Mouse (Mus musculus): ENCODE measurements around the gene Tgfbr1. TPM values are rescaled to one million over a fixed set of nuclear protein-coding genes. Genes with fewer than 3 reads are reported as not detected.

The Tgfbr1 gene
- polyA plus RNA-seq, 1 experiment: 17.8 TPM

- TF ChIP-seq POLR2A (IDR thresholded peaks at IDR 0.05; ENCODE audit: control insufficient read depth, extremely low read depth, insufficient read depth, low read length, poor library complexity): no peak
- TF ChIP-seq CTCF (IDR thresholded peaks at IDR 0.05; ENCODE audit: borderline replicate concordance, control insufficient read depth, extremely low read depth, insufficient read depth, low read length, poor library complexity): no peak
- Histone ChIP-seq H3K36me3 (ENCODE audit: control insufficient read depth, insufficient read depth, low read length) (no peaks in the 10 kb centered on the region), H3K27ac (ENCODE audit: control insufficient read depth, insufficient read depth, low read length) (no peak overlapping the region), H3K4me3 (ENCODE audit: control insufficient read depth, insufficient read depth, low read length) (no peak overlapping the region), H3K4me1 (replicated peaks; ENCODE audit: control insufficient read depth, insufficient read depth, low read length) (peaks cover 18% of the 10 kb centered on the region), H3K27me3 (ENCODE audit: control insufficient read depth, insufficient read depth, low read length) (no peaks in the 10 kb centered on the region)
- WGBS: 88% methylated on average over 1 of the region's 1 CpGs
- no peak for DNase-seq
Measured at GRCm38 (mm10) chr4:47324206-47324605, 28.8 kb upstream of the Tgfbr1 start.

- TF ChIP-seq POLR2A (IDR thresholded peaks at IDR 0.05; ENCODE audit: control insufficient read depth, extremely low read depth, insufficient read depth, low read length, poor library complexity) (no peak), CTCF (IDR thresholded peaks at IDR 0.05; ENCODE audit: borderline replicate concordance, control insufficient read depth, extremely low read depth, insufficient read depth, low read length, poor library complexity) (no peak)
- H3K4me3 ChIP-seq (ENCODE audit: control insufficient read depth, insufficient read depth, low read length): no peak overlapping the region
- H3K36me3 ChIP-seq (ENCODE audit: control insufficient read depth, insufficient read depth, low read length): no peaks in the 10 kb centered on the region
- H3K27me3 ChIP-seq (ENCODE audit: control insufficient read depth, insufficient read depth, low read length): no peaks in the 10 kb centered on the region
- WGBS: 77% methylated on average over 3 of the region's 3 CpGs
- DNase-seq: no peak
- no peak overlapping the region for H3K27ac ChIP-seq (ENCODE audit: control insufficient read depth, insufficient read depth, low read length)
- peaks cover 2% of the 10 kb centered on the region; the same call in 1 of the 2 replicates for H3K4me1 ChIP-seq (replicated peaks; ENCODE audit: control insufficient read depth, insufficient read depth, low read length)
Measured at GRCm38 (mm10) chr4:47327782-47328181, 25.2 kb upstream of the Tgfbr1 start.

- Histone ChIP-seq H3K27me3 (ENCODE audit: control insufficient read depth, insufficient read depth, low read length) (no peaks in the 10 kb centered on the region), H3K27ac (ENCODE audit: control insufficient read depth, insufficient read depth, low read length) (no peak overlapping the region), H3K4me3 (ENCODE audit: control insufficient read depth, insufficient read depth, low read length) (no peak overlapping the region), H3K4me1 (replicated peaks; ENCODE audit: control insufficient read depth, insufficient read depth, low read length) (peaks cover 2% of the 10 kb centered on the region; the same call in 1 of the 2 replicates), H3K36me3 (ENCODE audit: control insufficient read depth, insufficient read depth, low read length) (no peaks in the 10 kb centered on the region)
- DNase-seq: no peak
- no peak for TF ChIP-seq POLR2A (IDR thresholded peaks at IDR 0.05; ENCODE audit: control insufficient read depth, extremely low read depth, insufficient read depth, low read length, poor library complexity)
- TF ChIP-seq CTCF (IDR thresholded peaks at IDR 0.05; ENCODE audit: borderline replicate concordance, control insufficient read depth, extremely low read depth, insufficient read depth, low read length, poor library complexity): no peak
- WGBS: 43% methylated on average over 1 of the region's 1 CpGs
Measured at GRCm38 (mm10) chr4:47329285-47329684, 23.7 kb upstream of the Tgfbr1 start.

GRCm38 (mm10) chr4:47330378-47331052 is 22.5 kb upstream of the Tgfbr1 start:
- TF ChIP-seq POLR2A (IDR thresholded peaks at IDR 0.05; ENCODE audit: control insufficient read depth, extremely low read depth, insufficient read depth, low read length, poor library complexity) (no peak), CTCF (IDR thresholded peaks at IDR 0.05; ENCODE audit: borderline replicate concordance, control insufficient read depth, extremely low read depth, insufficient read depth, low read length, poor library complexity) (no peak)
- 97% methylated on average over 13 of the region's 13 CpGs for WGBS
- Histone ChIP-seq H3K36me3 (ENCODE audit: control insufficient read depth, insufficient read depth, low read length) (no peaks in the 10 kb centered on the region), H3K27ac (ENCODE audit: control insufficient read depth, insufficient read depth, low read length) (no peak overlapping the region), H3K4me1 (replicated peaks; ENCODE audit: control insufficient read depth, insufficient read depth, low read length) (no peaks in the 10 kb centered on the region; the same call in 1 of the 2 replicates), H3K4me3 (ENCODE audit: control insufficient read depth, insufficient read depth, low read length) (no peak overlapping the region), H3K27me3 (ENCODE audit: control insufficient read depth, insufficient read depth, low read length) (no peaks in the 10 kb centered on the region)
- DNase-seq: no peak

- Histone ChIP-seq H3K4me3 (ENCODE audit: control insufficient read depth, insufficient read depth, low read length) (no peak overlapping the region), H3K36me3 (ENCODE audit: control insufficient read depth, insufficient read depth, low read length) (no peaks in the 10 kb centered on the region), H3K27me3 (ENCODE audit: control insufficient read depth, insufficient read depth, low read length) (no peaks in the 10 kb centered on the region), H3K27ac (ENCODE audit: control insufficient read depth, insufficient read depth, low read length) (no peak overlapping the region), H3K4me1 (replicated peaks; ENCODE audit: control insufficient read depth, insufficient read depth, low read length) (peaks cover 5% of the 10 kb centered on the region)
- DNase-seq: no peak
- TF ChIP-seq POLR2A (IDR thresholded peaks at IDR 0.05; ENCODE audit: control insufficient read depth, extremely low read depth, insufficient read depth, low read length, poor library complexity) (no peak), CTCF (IDR thresholded peaks at IDR 0.05; ENCODE audit: borderline replicate concordance, control insufficient read depth, extremely low read depth, insufficient read depth, low read length, poor library complexity) (no peak)
- 92% methylated on average over 6 of the region's 6 CpGs for WGBS
Measured at GRCm38 (mm10) chr4:47332812-47333343, 20.1 kb upstream of the Tgfbr1 start.

- no peak for TF ChIP-seq POLR2A (IDR thresholded peaks at IDR 0.05; ENCODE audit: control insufficient read depth, extremely low read depth, insufficient read depth, low read length, poor library complexity)
- TF ChIP-seq CTCF (IDR thresholded peaks at IDR 0.05; ENCODE audit: borderline replicate concordance, control insufficient read depth, extremely low read depth, insufficient read depth, low read length, poor library complexity): no peak
- Histone ChIP-seq H3K27me3 (ENCODE audit: control insufficient read depth, insufficient read depth, low read length) (no peaks in the 10 kb centered on the region), H3K4me3 (ENCODE audit: control insufficient read depth, insufficient read depth, low read length) (no peak overlapping the region), H3K36me3 (ENCODE audit: control insufficient read depth, insufficient read depth, low read length) (no peaks in the 10 kb centered on the region), H3K27ac (ENCODE audit: control insufficient read depth, insufficient read depth, low read length) (no peak overlapping the region), H3K4me1 (replicated peaks; ENCODE audit: control insufficient read depth, insufficient read depth, low read length) (peaks cover 5% of the 10 kb centered on the region)
- WGBS: 96% methylated on average over 3 of the region's 3 CpGs
- DNase-seq: no peak
Measured at GRCm38 (mm10) chr4:47333541-47333940, 19.5 kb upstream of the Tgfbr1 start.

Measured in thymus, adult 2 months (tissue).